Mouse (Mus musculus): ENCODE measurements around the gene Grb2. TPM values are rescaled to one million over a fixed set of nuclear protein-coding genes. Genes with fewer than 3 reads are reported as not detected.
A peak's percentile ranks its signal among the peaks of the same experiment; 100 is the strongest.

Grb2 gene
- total RNA-seq, 2 experiments from 2014 or later: 132 to 158 TPM

- no peak for DNase-seq
Measured at GRCm38 (mm10) chr11:115689137-115689915, 19.1 kb downstream of the Grb2 start.

GRCm38 (mm10) chr11:115686369-115686768, 22.0 kb downstream of the Grb2 start:
- DNase-seq: no peak

GRCm38 (mm10) chr11:115685954-115686353, 22.4 kb downstream of the Grb2 start:
- no peak for DNase-seq

- DNase-seq: peak in 1 of 2 experiments; percentile 27
Measured at GRCm38 (mm10) chr11:115684877-115685276, 23.5 kb downstream of the Grb2 start.

GRCm38 (mm10) chr11:115683326-115683725, 25.1 kb downstream of the Grb2 start:
- peak in 1 of 2 experiments; percentile 52 for DNase-seq

- no peak for DNase-seq
Measured at GRCm38 (mm10) chr11:115682411-115682810, 26.0 kb downstream of the Grb2 start.

GRCm38 (mm10) chr11:115679554-115680238, 28.7 kb downstream of the Grb2 start:
- DNase-seq: no peak

GRCm38 (mm10) chr11:115678861-115679260, 29.5 kb downstream of the Grb2 start:
- no peak for DNase-seq

GRCm38 (mm10) chr11:115677511-115677910, 30.9 kb downstream of the Grb2 start:
- no peak for DNase-seq

GRCm38 (mm10) chr11:115676738-115677137, 31.7 kb downstream of the Grb2 start:
- DNase-seq: no peak

- no peak for DNase-seq
Measured at GRCm38 (mm10) chr11:115674235-115674865, 34.0 kb downstream of the Grb2 start.

- no peak for DNase-seq
Measured at GRCm38 (mm10) chr11:115673471-115674234, 34.7 kb downstream of the Grb2 start.

- DNase-seq: no peak
Measured at GRCm38 (mm10) chr11:115672226-115672987, 36.0 kb downstream of the Grb2 start.

- peak in 1 of 2 experiments; percentile 16 for DNase-seq
Measured at GRCm38 (mm10) chr11:115670451-115671050, 37.8 kb downstream of the Grb2 start.

GRCm38 (mm10) chr11:115663676-115664335, 44.6 kb downstream of the Grb2 start:
- no peak for DNase-seq

- peak; percentile 64 to 67 for DNase-seq
Measured at GRCm38 (mm10) chr11:115660376-115660775, 48.0 kb downstream of the Grb2 start.

- no peak for DNase-seq
Measured at GRCm38 (mm10) chr11:115658521-115658920, 49.9 kb downstream of the Grb2 start.

GRCm38 (mm10) chr11:115654128-115654527, 54.3 kb downstream of the Grb2 start:
- no peak for DNase-seq

GRCm38 (mm10) chr11:115653194-115653593, 55.2 kb downstream of the Grb2 start:
- DNase-seq: no peak

GRCm38 (mm10) chr11:115651680-115652079, 56.7 kb downstream of the Grb2 start:
- DNase-seq: no peak

Measured in adrenal gland, postnatal 36 days (tissue).